Mouse (Mus musculus) layer of hippocampus, postnatal 10 days (tissue): ENCODE measurements at regions not wholly inside any gene's neighbourhood (a gene's known extent, or its start where the extent isn't known, plus 50 kb on each side); places are given as distances from the start of the nearest gene placed in this dataset.

ENCODE experiments used
- DNase-seq, 2 experiments: peaks; one replicate each; pipeline ENCODE4 v3.0.0; 2021; ENCODE audit warnings: low spot score in 2 of 2

- DNase-seq = no peak
Observed at GRCm38 (mm10) chr10:17629709-17630108, 93.3 kb upstream of the Cited2 start.

GRCm38 (mm10) chr10:17630861-17631581 is 92.0 kb upstream of the Cited2 start:
- no peak for DNase-seq

GRCm38 (mm10) chr10:17631817-17632216 is 91.2 kb upstream of the Cited2 start:
- no peak for DNase-seq

GRCm38 (mm10) chr10:17632959-17633674 is 89.9 kb upstream of the Cited2 start:
- DNase-seq = no peak

GRCm38 (mm10) chr10:17645363-17645762 is 77.7 kb upstream of the Cited2 start:
- DNase-seq = no peak

GRCm38 (mm10) chr10:17646391-17646790 is 76.6 kb upstream of the Cited2 start:
- no peak for DNase-seq

- DNase-seq = no peak
Observed at GRCm38 (mm10) chr10:17648077-17648476, 74.9 kb upstream of the Cited2 start.

- DNase-seq = no peak
Observed at GRCm38 (mm10) chr10:17650997-17651750, 71.8 kb upstream of the Cited2 start.

GRCm38 (mm10) chr10:17653325-17653724 is 69.7 kb upstream of the Cited2 start:
- no peak for DNase-seq

GRCm38 (mm10) chr10:17653785-17654184 is 69.2 kb upstream of the Cited2 start:
- DNase-seq = no peak

- DNase-seq = no peak
Observed at GRCm38 (mm10) chr10:17654308-17654858, 68.6 kb upstream of the Cited2 start.

- DNase-seq = no peak
Observed at GRCm38 (mm10) chr10:17655459-17656051, 67.5 kb upstream of the Cited2 start.

GRCm38 (mm10) chr10:17656305-17656704 is 66.7 kb upstream of the Cited2 start:
- DNase-seq = no peak

GRCm38 (mm10) chr10:17656872-17657482 is 66.0 kb upstream of the Cited2 start:
- no peak for DNase-seq

GRCm38 (mm10) chr10:17659575-17659974 is 63.4 kb upstream of the Cited2 start:
- DNase-seq = no peak

- no peak for DNase-seq
Observed at GRCm38 (mm10) chr10:17660836-17661452, 62.1 kb upstream of the Cited2 start.

GRCm38 (mm10) chr10:17666089-17666488 is 56.9 kb upstream of the Cited2 start:
- DNase-seq = no peak

GRCm38 (mm10) chr10:17669401-17669800 is 53.6 kb upstream of the Cited2 start:
- no peak for DNase-seq
